Mouse (Mus musculus): ENCODE results near the gene Samd8.

GRCm38 (mm10) chr14:21801624-21802023 lies 51.3 kb downstream of the Samd8 start:
- TF ChIP-seq ZC3H11A (IDR thresholded peaks at IDR 0.05; ENCODE audit: borderline replicate concordance, low read depth, low read length) (no peak), HCFC1 (IDR thresholded peaks at IDR 0.05; ENCODE audit: borderline replicate concordance, insufficient read depth, low read length) (no peak)

All from ES-E14 (cell line).